Mouse (Mus musculus): ENCODE measurements around the gene Nos1ap. TPM values are rescaled to one million over a fixed set of nuclear protein-coding genes. Genes with fewer than 3 reads are reported as not detected.

Gene Nos1ap
- total RNA-seq, 1 experiment from 2014 or later = 1.8 TPM

- ATAC-seq (replicated peaks; ENCODE audit: insufficient number of reproducible peaks, low FRiP score, low TSS enrichment, poor library complexity, severe bottlenecking) = no peak
These were observed 187.0 kb downstream of the Nos1ap start for GRCm38 (mm10) chr1:170402682-170403081.

GRCm38 (mm10) chr1:170398866-170399265 lies 190.8 kb downstream of the Nos1ap start:
- no peak for ATAC-seq (replicated peaks; ENCODE audit: insufficient number of reproducible peaks, low FRiP score, low TSS enrichment, poor library complexity, severe bottlenecking)

GRCm38 (mm10) chr1:170395101-170395500 lies 194.6 kb downstream of the Nos1ap start:
- ATAC-seq (replicated peaks; ENCODE audit: insufficient number of reproducible peaks, low FRiP score, low TSS enrichment, poor library complexity, severe bottlenecking) = no peak

DNA sequence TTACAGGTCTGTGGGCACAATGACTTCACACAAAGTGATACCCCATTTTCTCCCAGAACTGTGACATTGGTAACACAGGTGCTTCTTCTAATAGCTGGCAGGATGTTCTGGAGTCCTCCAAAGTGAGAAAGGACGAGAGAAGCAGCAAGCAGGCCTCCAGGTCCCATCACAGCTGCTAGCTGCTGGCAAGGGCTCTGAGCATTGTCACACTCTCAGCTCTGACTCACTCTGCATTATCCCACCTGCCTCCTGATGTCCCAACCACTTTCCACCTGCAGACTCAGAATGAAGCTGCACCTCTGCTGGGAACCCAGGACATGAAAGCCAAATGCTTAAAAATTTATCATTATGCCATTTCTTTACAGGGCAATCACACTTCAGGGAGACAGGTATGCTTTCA lies 195.0 kb downstream of the Nos1ap start:
- ATAC-seq (replicated peaks; ENCODE audit: insufficient number of reproducible peaks, low FRiP score, low TSS enrichment, poor library complexity, severe bottlenecking) = no peak

- no peak for ATAC-seq (replicated peaks; ENCODE audit: insufficient number of reproducible peaks, low FRiP score, low TSS enrichment, poor library complexity, severe bottlenecking)
These were observed 196.6 kb downstream of the Nos1ap start for GRCm38 (mm10) chr1:170392771-170393728.

- ATAC-seq (replicated peaks; ENCODE audit: insufficient number of reproducible peaks, low FRiP score, low TSS enrichment, poor library complexity, severe bottlenecking) = no peak
These were observed 202.3 kb downstream of the Nos1ap start for GRCm38 (mm10) chr1:170387180-170387912.

- ATAC-seq (replicated peaks; ENCODE audit: insufficient number of reproducible peaks, low FRiP score, low TSS enrichment, poor library complexity, severe bottlenecking) = no peak
These were observed 204.2 kb downstream of the Nos1ap start for GRCm38 (mm10) chr1:170385416-170385815.

DNA sequence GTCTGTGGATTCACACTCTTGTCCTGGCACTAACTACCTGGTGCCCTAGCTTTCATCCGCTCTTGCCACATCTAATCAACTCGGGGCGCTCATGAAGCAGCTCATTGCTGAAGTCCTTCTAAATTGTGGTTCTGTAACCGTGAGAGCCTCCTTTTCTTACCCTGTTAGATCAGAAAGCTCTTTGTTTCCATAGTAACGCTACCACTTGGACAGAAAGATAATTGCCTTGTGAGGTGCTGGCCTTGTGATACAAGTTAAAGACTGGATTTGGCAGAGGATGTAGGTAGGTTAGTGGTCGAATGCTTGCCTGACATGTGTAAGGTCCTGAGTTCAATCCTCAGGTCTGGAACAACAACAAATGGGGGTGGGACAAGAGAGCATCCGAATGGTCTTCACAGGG lies 206.1 kb downstream of the Nos1ap start:
- ATAC-seq (replicated peaks; ENCODE audit: insufficient number of reproducible peaks, low FRiP score, low TSS enrichment, poor library complexity, severe bottlenecking) = no peak

GRCm38 (mm10) chr1:170381457-170381856 lies 208.2 kb downstream of the Nos1ap start:
- ATAC-seq (replicated peaks; ENCODE audit: insufficient number of reproducible peaks, low FRiP score, low TSS enrichment, poor library complexity, severe bottlenecking) = no peak

GRCm38 (mm10) chr1:170380505-170380904 lies 209.2 kb downstream of the Nos1ap start:
- ATAC-seq (replicated peaks; ENCODE audit: insufficient number of reproducible peaks, low FRiP score, low TSS enrichment, poor library complexity, severe bottlenecking) = no peak

GRCm38 (mm10) chr1:170375721-170376120 lies 213.9 kb downstream of the Nos1ap start:
- no peak for ATAC-seq (replicated peaks; ENCODE audit: insufficient number of reproducible peaks, low FRiP score, low TSS enrichment, poor library complexity, severe bottlenecking)

DNA sequence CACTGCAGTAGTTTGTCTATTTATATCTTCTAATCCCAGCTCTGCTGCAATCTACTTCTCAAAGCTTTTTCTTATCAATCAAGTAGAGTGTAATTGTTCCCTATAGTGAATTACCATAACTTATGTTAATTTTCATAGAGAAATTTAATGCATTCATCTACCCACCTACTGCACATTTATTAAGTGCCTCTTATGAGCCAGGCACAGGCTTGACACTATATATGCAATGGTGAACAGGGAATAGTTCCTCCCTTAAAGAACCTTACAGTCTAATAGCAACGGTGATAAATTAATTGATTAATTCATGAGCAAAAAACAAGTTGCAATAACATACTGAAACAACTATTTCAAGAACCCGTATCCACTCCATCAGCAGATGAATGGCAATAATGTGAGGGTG lies 215.9 kb downstream of the Nos1ap start:
- no peak for ATAC-seq (replicated peaks; ENCODE audit: insufficient number of reproducible peaks, low FRiP score, low TSS enrichment, poor library complexity, severe bottlenecking)

DNA sequence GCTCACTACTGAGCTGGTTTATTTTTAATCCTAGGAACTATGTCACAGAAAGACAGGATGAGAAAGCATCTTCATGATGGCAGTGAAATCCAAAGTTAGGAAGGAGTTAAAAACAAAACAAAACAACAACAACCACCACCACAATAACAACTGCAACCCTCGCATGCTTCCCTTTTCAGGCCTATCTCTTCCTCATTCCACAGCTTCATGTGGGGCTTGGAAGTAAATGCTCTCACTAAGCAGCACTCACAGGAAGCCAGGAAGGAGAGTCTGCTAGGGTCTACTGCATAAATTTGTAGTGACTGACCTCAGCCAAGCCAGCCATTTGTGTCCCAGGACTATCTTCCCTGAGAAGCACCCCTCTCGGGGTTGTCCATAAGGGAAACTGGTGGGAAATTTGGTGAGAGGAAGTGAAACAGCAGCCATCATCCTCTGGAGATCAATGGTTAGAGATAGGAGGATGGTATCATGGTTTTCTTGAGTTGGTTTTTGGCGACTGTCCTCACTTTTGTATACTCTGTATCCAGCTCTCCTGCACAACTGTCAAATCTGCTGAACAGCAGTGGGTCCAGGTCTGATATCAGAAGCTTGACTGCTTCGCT lies 218.4 kb downstream of the Nos1ap start:
- 0 out of 2 replicates have a peak, but pooled peaks have one; percentile 17 for ATAC-seq (replicated peaks; ENCODE audit: insufficient number of reproducible peaks, low FRiP score, low TSS enrichment, poor library complexity, severe bottlenecking)

DNA sequence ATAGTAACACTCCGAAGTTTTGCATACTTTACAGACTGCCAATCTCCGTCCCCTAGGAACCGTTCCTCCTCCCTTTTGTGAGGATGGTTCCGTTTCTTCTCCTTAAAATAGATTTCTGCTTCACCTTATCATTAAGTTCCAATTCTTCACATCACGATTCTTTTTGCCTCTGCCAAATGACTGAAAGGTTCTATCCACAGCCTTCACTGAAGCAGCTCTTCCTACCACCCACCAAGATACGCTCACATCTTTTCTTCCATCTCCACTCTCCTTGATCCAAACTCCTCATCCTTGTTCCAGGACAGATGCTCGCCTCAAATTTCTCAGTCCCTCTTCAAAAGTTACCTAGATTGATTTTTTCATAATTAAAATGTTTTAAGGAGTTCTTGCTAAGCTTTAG lies 220.8 kb downstream of the Nos1ap start:
- ATAC-seq (replicated peaks; ENCODE audit: insufficient number of reproducible peaks, low FRiP score, low TSS enrichment, poor library complexity, severe bottlenecking) = no peak

DNA sequence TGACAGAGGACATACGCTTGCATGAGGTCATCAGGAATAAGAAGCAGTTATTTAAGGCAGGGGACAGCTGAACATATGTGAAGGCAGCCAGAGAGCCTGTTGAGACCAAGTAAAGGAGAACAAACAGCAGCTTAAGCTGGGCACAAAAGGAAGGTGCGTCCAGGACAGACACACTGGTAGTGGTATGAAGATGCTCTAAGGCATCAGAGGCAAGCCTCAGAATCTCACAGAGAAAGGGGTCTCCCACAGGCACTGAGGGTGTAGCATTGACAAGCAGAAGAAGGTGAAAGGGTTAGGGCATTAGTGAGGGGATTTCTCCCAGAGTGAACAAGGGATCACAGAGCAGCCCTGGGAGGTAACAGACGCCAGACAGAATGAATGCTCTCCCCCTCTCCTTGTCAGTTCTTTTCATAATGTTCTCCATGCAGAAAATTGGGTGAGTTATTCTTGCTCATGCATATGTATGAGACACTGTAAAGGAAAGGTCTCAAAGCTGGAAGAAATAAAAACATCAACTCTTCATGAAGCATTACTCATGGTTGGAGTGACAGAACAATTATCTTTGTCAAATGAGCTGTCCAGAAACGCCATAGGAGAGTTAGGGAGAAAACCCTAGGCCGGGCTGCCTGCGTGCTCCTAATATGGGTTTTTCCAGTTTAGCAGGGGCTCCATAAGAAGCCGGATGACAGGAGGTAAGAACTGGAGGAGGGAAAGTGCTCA lies 222.5 kb downstream of the Nos1ap start:
- no peak for ATAC-seq (replicated peaks; ENCODE audit: insufficient number of reproducible peaks, low FRiP score, low TSS enrichment, poor library complexity, severe bottlenecking)

- no peak for ATAC-seq (replicated peaks; ENCODE audit: insufficient number of reproducible peaks, low FRiP score, low TSS enrichment, poor library complexity, severe bottlenecking)
These were observed 225.9 kb downstream of the Nos1ap start for GRCm38 (mm10) chr1:170363746-170364145.

GRCm38 (mm10) chr1:170360183-170360915 lies 229.3 kb downstream of the Nos1ap start:
- ATAC-seq (replicated peaks; ENCODE audit: insufficient number of reproducible peaks, low FRiP score, low TSS enrichment, poor library complexity, severe bottlenecking) = no peak

DNA sequence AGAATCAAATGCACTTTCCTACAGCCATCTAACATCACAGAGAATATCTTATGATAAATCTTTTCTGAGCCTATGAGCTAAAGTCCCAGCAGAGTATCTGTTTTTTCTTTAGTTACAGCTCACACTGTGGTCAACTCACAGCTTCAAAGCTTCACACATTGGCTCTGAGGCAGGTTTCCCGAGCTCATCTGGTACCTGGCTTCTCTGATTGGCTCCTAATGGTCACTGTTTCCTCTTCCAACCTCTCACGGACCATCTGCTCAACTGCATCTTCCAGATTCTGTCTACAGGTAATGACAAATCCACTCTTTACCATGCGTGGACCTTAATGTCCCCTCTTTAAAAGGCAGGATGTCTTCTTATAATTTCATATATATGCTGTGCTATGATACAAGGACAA lies 236.3 kb downstream of the Nos1ap start:
- ATAC-seq (replicated peaks; ENCODE audit: insufficient number of reproducible peaks, low FRiP score, low TSS enrichment, poor library complexity, severe bottlenecking) = 0 out of 2 replicates have a peak, but pooled peaks have one; percentile 22
